Mouse (Mus musculus): ENCODE results near the gene Dhdh. TPM values are rescaled to one million over a fixed set of nuclear protein-coding genes. Genes with fewer than 3 reads are reported as not detected.
A peak's percentile ranks its signal among the peaks of the same experiment; 100 is the strongest.
"Not testable (repeated sequence)": the region's sequence is repeated elsewhere in the genome, so short reads cannot be mapped to it uniquely, and the experiment has no call there.

The Dhdh gene
- polyA plus RNA-seq, 1 experiment from 2014 or later, result 2.2 TPM

DNA sequence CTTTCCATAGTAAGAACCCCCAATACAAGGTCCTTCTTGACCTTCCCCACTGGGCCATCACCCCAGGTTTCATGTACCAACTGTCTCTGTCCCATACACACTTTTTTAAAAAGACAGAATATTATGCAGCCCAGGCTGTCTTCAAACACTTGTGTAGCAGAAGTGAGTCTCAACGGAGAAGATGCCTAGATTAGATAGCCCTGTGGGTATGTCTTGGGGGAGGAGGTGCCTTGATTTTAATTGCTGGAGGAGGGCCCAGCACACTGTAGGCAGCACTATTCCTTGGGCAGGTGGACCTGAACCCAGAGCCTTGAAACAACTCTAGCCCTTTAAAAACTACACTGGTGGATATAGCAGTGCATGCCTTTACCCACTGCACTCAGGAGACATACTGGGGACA, 6.4 kb downstream of the Dhdh start:
- no peak for ATAC-seq (ENCODE audit: insufficient read depth, low FRiP score)
- no peak overlapping the region for H3K4me2 ChIP-seq (ENCODE audit: low read depth, low read length)

DNA sequence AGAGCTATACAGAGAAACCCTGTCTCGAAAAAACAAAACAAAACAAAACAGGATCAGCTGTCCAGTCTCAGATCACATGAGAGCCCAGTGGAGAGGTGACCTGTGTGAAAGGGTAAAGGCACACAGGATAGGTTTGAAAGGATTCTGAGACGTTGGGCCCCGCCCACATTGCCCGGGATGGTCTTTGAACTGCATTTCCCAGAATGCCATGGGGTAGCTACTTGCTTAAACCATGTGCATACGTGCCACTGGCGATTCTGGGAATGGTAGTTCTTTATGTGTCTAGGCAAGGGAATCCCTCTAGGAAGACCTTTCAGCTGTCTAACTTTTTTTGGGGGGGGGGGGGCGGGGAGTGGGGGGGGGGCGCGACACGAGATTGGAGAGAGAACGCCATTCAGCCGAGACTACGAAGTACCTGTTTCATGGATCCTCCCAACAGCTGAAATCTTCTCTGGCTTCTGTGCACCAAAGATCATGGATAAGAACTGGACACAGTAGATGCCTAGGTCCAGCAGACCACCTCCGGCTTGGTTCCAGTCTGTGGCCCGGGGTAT, 7.2 kb downstream of the Dhdh start, which contains the start of gene Tulp2:
Gene Tulp2 (plus strand): TSS at position 504 of the 554 bp plus-strand sequence.
- Histone ChIP-seq H3K4me2 (ENCODE audit: low read depth, low read length) (no peak within 1 kb of the TSS), H3K4me1 (ENCODE audit: control insufficient read depth, insufficient read depth, low read length) (0 out of 2 replicates have a peak, but pooled peaks cover 2% of the 10 kb centered on the region), H3K27me3 (ENCODE audit: control insufficient read depth, insufficient read depth, low read length) (no peaks in the 10 kb centered on the region), H3K27ac (ENCODE audit: low read length) (no peak within 1 kb of the TSS), H3K9me3 (replicated peaks; ENCODE audit: control insufficient read depth, low read length) (no peaks in the 10 kb centered on the region), H3K4me3 (replicated peaks; ENCODE audit: low read length) (no peak within 1 kb of the TSS), H3K9ac (ENCODE audit: low read length) (no peak within 1 kb of the TSS), H3K36me3 (ENCODE audit: control insufficient read depth, insufficient read depth, low read length) (no peaks in the 10 kb centered on the region)
- ATAC-seq (ENCODE audit: insufficient read depth, low FRiP score), result peak; percentile 84
- 53% methylated on average over 15 of the region's 15 CpGs for WGBS

More for the DNA sequence above, 6.4 kb downstream of the Dhdh start:
- Histone ChIP-seq H3K27me3 (ENCODE audit: control insufficient read depth, insufficient read depth, low read length) (no peaks in the 10 kb centered on the region), H3K9ac (ENCODE audit: low read length) (no peak overlapping the region), H3K9me3 (replicated peaks; ENCODE audit: control insufficient read depth, low read length) (no peaks in the 10 kb centered on the region), H3K4me3 (replicated peaks; ENCODE audit: low read length) (no peak overlapping the region), H3K27ac (ENCODE audit: low read length) (no peak overlapping the region), H3K36me3 (ENCODE audit: control insufficient read depth, insufficient read depth, low read length) (no peaks in the 10 kb centered on the region), H3K4me1 (ENCODE audit: control insufficient read depth, insufficient read depth, low read length) (0 out of 2 replicates have a peak, but pooled peaks cover 2% of the 10 kb centered on the region)
- 74% methylated on average over 1 of the region's 1 CpGs for WGBS

DNA sequence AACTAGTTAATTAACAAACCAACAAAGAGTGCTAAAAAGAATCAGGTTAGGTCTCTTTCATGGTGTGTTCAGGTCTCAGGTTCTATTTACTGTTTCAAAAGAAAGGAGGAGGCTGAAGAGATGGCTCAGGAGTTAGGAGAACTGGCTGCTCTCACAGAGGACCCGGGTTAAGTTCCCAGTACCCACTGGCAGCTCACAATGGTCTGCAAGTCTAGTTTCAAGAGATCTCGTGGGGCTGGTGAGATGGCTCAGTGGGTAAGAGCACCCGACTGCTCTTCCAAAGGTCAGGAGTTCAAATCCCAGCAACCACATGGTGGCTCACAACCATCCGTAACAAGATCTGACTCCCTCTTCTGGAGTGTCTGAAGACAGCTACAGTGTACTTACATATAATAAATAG, 8.3 kb downstream of the Dhdh start:
- not testable (repeated sequence) for ATAC-seq (ENCODE audit: insufficient read depth, low FRiP score); H3K4me2 ChIP-seq (ENCODE audit: low read depth, low read length); H3K27me3 ChIP-seq (ENCODE audit: control insufficient read depth, insufficient read depth, low read length); H3K27ac ChIP-seq (ENCODE audit: low read length); H3K4me3 ChIP-seq (replicated peaks; ENCODE audit: low read length); H3K9me3 ChIP-seq (replicated peaks; ENCODE audit: control insufficient read depth, low read length); H3K4me1 ChIP-seq (ENCODE audit: control insufficient read depth, insufficient read depth, low read length); H3K36me3 ChIP-seq (ENCODE audit: control insufficient read depth, insufficient read depth, low read length); H3K9ac ChIP-seq (ENCODE audit: low read length)
- 74% methylated on average over 3 of the region's 4 CpGs for WGBS

DNA sequence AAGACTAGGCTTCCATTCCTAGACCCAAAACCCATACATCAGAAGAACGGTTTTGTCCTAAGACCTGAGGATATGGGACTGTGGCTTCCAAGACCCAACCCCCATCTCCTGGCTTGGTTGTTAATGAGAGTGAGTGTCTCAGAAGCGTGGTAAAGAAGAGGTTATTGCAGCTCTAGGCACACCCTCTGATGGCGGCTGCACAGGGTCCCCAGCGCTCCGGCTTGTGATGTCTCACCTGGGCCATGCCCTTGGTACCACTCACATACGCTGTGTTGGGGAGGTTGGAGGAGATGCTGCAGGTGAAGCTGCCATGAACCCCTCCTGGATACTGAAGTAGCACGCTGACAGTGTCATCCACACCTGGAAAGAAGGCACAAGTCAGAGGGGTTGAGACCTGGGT, 9.8 kb downstream of the Dhdh start:
- Histone ChIP-seq H3K27ac (ENCODE audit: low read length) (no peak overlapping the region), H3K4me2 (ENCODE audit: low read depth, low read length) (no peak overlapping the region), H3K9ac (ENCODE audit: low read length) (no peak overlapping the region), H3K4me3 (replicated peaks; ENCODE audit: low read length) (no peak overlapping the region), H3K4me1 (ENCODE audit: control insufficient read depth, insufficient read depth, low read length) (0 out of 2 replicates have a peak, but pooled peaks cover 2% of the 10 kb centered on the region), H3K36me3 (ENCODE audit: control insufficient read depth, insufficient read depth, low read length) (no peaks in the 10 kb centered on the region), H3K9me3 (replicated peaks; ENCODE audit: control insufficient read depth, low read length) (no peaks in the 10 kb centered on the region), H3K27me3 (ENCODE audit: control insufficient read depth, insufficient read depth, low read length) (no peaks in the 10 kb centered on the region)
- ATAC-seq (ENCODE audit: insufficient read depth, low FRiP score), result no peak
- 93% methylated on average over 7 of the region's 7 CpGs for WGBS

DNA sequence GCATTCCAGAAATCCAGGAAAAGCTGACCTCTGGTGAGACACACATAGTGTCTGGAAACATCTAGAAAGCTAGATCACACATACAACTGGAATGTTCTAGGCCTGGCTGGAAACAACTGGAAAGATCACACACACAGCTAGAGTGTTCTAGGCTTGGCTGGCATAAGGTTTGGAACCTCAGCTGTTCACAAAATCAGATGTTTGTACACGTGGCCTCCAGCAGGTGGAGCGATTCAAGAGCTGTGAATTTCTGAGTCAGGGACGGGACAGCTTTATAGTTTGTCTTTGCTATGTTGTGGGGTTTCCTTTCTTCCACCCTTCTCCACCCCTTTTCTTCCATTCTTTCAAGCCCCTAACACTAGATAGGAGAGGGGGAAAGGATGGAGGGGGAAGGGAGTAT, 11.6 kb downstream of the Dhdh start:
- H3K27ac ChIP-seq (ENCODE audit: low read length), result no peak overlapping the region
- no peak overlapping the region for H3K4me3 ChIP-seq (replicated peaks; ENCODE audit: low read length)
- H3K9ac ChIP-seq (ENCODE audit: low read length), result no peak overlapping the region
- 6% methylated on average over 3 of the region's 3 CpGs for WGBS
- no peak for ATAC-seq (ENCODE audit: insufficient read depth, low FRiP score)
- H3K36me3 ChIP-seq (ENCODE audit: control insufficient read depth, insufficient read depth, low read length), result no peaks in the 10 kb centered on the region
- no peaks in the 10 kb centered on the region for H3K27me3 ChIP-seq (ENCODE audit: control insufficient read depth, insufficient read depth, low read length)
- 0 out of 2 replicates have a peak, but pooled peaks cover 2% of the 10 kb centered on the region for H3K4me1 ChIP-seq (ENCODE audit: control insufficient read depth, insufficient read depth, low read length)
- H3K9me3 ChIP-seq (replicated peaks; ENCODE audit: control insufficient read depth, low read length), result no peaks in the 10 kb centered on the region
- H3K4me2 ChIP-seq (ENCODE audit: low read depth, low read length), result no peak overlapping the region

DNA sequence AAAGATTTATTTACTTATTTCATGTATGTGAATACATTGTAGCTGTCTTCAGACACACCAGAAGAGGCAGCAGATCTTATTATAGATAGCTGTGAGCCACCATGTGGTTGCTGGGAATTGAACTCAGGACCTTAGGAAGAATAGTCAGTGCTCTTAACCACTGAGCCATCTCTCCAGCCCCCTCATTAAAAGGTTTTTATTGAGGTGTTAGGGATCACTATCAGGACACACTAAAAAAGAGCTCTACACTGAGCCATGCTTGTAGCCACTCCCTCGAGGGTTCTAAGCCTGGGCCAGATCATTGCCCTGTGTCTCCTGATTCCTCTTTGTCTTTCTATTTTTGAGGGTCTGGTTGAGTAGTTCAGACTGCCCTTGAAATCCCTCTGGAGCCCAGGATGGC, 12.2 kb downstream of the Dhdh start:
- Histone ChIP-seq H3K9me3 (replicated peaks; ENCODE audit: control insufficient read depth, low read length) (no peaks in the 10 kb centered on the region), H3K9ac (ENCODE audit: low read length) (no peak overlapping the region), H3K27ac (ENCODE audit: low read length) (no peak overlapping the region), H3K36me3 (ENCODE audit: control insufficient read depth, insufficient read depth, low read length) (no peaks in the 10 kb centered on the region), H3K4me3 (replicated peaks; ENCODE audit: low read length) (no peak overlapping the region), H3K4me2 (ENCODE audit: low read depth, low read length) (no peak overlapping the region), H3K27me3 (ENCODE audit: control insufficient read depth, insufficient read depth, low read length) (no peaks in the 10 kb centered on the region), H3K4me1 (ENCODE audit: control insufficient read depth, insufficient read depth, low read length) (0 out of 2 replicates have a peak, but pooled peaks cover 2% of the 10 kb centered on the region)
- no peak for ATAC-seq (ENCODE audit: insufficient read depth, low FRiP score)
- 47% methylated on average over 1 of the region's 1 CpGs for WGBS

DNA sequence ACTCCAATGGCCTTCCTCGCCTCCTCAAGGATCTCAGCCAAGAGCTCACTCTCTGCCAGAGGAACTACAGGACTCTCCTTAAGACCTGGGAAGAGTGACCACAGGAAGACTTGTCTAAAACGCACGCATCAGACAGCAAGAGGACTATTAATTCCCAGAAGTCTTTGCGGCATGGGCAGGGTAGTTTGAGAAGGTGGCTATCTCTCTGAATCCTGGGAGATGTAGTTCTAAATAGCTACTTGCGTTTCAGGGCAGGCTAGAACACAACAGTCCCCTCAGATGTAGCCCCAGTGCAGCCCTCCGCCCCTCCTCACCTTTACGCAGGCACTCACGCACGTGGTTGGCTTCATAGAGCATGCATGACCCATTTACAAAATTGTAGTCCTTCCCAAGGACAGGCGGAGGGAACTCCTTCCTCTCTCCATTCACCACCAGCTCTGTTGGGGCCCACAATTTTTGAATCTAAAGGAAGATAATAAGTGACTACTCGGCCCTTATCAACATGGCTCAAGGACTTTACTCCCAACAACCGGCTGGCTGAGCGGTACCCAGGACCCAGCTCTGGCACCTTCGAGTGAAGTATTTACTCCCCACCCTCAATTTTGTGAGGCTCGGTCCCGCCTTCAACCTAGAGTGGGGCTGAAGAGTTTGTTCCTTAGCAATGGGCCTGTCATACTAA, 13.2 kb downstream of the Dhdh start:
- 0 out of 2 replicates have a peak, but pooled peaks cover 2% of the 10 kb centered on the region for H3K4me1 ChIP-seq (ENCODE audit: control insufficient read depth, insufficient read depth, low read length)
- H3K27ac ChIP-seq (ENCODE audit: low read length), result no peak overlapping the region
- H3K4me3 ChIP-seq (replicated peaks; ENCODE audit: low read length), result peak overlapping the region; percentile 33
- H3K4me2 ChIP-seq (ENCODE audit: low read depth, low read length), result peak overlapping the region; percentile 52
- ATAC-seq (ENCODE audit: insufficient read depth, low FRiP score), result peak; percentile 61
- no peaks in the 10 kb centered on the region for H3K36me3 ChIP-seq (ENCODE audit: control insufficient read depth, insufficient read depth, low read length)
- H3K27me3 ChIP-seq (ENCODE audit: control insufficient read depth, insufficient read depth, low read length), result no peaks in the 10 kb centered on the region
- no peaks in the 10 kb centered on the region for H3K9me3 ChIP-seq (replicated peaks; ENCODE audit: control insufficient read depth, low read length)
- 57% methylated on average over 16 of the region's 16 CpGs for WGBS
- H3K9ac ChIP-seq (ENCODE audit: low read length), result peak overlapping the region; percentile 68

DNA sequence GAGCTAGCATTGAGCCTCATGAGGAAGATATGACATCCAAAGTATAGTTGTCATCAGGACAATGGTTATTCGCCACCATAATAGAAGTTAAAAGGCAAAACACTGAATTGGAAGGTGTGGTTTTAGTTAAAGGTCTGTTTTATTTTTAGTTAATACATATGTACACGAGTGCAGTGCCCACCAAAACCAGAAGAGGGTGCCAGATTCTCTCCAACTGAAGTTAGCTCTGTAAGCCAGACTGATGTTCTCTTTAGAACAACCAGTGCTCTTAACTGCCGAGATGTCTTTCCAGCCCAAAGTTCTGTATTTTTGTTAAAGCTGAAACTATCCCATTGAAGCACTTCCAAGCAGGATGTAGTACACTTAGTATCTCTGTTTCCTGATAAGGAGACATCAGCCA, 17.7 kb downstream of the Dhdh start:
- H3K9me3 ChIP-seq (replicated peaks; ENCODE audit: control insufficient read depth, low read length), result no peaks in the 10 kb centered on the region
- peaks cover 7% of the 10 kb centered on the region for H3K4me1 ChIP-seq (ENCODE audit: control insufficient read depth, insufficient read depth, low read length)
- no peak overlapping the region for H3K9ac ChIP-seq (ENCODE audit: low read length)
- ATAC-seq (ENCODE audit: insufficient read depth, low FRiP score), result no peak
- no peak overlapping the region for H3K27ac ChIP-seq (ENCODE audit: low read length)
- no peak overlapping the region for H3K4me3 ChIP-seq (replicated peaks; ENCODE audit: low read length)
- no peak overlapping the region for H3K4me2 ChIP-seq (ENCODE audit: low read depth, low read length)
- no peaks in the 10 kb centered on the region for H3K27me3 ChIP-seq (ENCODE audit: control insufficient read depth, insufficient read depth, low read length)
- no peaks in the 10 kb centered on the region for H3K36me3 ChIP-seq (ENCODE audit: control insufficient read depth, insufficient read depth, low read length)
- 6% methylated on average over 3 of the region's 3 CpGs for WGBS

DNA sequence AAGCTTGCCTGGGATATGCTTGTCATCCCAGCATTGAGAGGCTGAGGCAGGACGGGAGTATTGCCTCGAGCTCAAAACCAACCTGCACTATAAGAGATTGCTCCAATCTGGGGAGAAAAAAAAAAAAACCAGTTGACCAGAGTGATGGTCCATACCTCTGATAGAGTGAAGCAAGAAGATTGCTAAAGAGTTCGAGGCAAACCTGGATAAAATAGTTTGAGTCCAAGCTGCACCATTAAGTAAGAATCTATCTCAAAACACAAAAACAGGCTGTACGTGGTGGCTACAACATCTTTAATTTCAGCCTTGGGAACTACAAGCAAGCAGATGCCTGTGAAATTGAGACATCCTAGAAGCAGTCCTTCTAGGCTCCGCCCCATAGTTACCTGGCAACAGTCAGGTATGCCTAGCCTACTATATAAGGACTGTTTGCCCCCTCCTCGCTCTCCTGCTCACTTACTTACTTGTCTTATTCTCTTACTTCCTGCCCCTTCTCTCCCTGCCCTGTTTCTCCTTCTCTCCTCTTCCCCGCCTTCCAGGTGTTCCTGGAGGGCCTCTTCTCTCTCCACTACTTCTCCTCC, 21.4 kb downstream of the Dhdh start:
- H3K9ac ChIP-seq (ENCODE audit: low read length), result peak overlapping the region; percentile 46
- H3K4me3 ChIP-seq (replicated peaks; ENCODE audit: low read length), result peak overlapping the region; percentile 82
- H3K36me3 ChIP-seq (ENCODE audit: control insufficient read depth, insufficient read depth, low read length), result peaks cover 5% of the 10 kb centered on the region; the same call in 1 of the 2 replicates
- peak; percentile 12; the same call in 1 of the 2 replicates for ATAC-seq (ENCODE audit: insufficient read depth, low FRiP score)
- no peaks in the 10 kb centered on the region for H3K9me3 ChIP-seq (replicated peaks; ENCODE audit: control insufficient read depth, low read length)
- WGBS, result 30% methylated on average over 7 of the region's 7 CpGs
- no peak overlapping the region for H3K27ac ChIP-seq (ENCODE audit: low read length)
- peaks cover 9% of the 10 kb centered on the region for H3K4me1 ChIP-seq (ENCODE audit: control insufficient read depth, insufficient read depth, low read length)
- H3K27me3 ChIP-seq (ENCODE audit: control insufficient read depth, insufficient read depth, low read length), result no peaks in the 10 kb centered on the region
- H3K4me2 ChIP-seq (ENCODE audit: low read depth, low read length), result peak overlapping the region; percentile 86

Measured in stomach, embryonic 16.5 days (tissue).